Mouse (Mus musculus) brain, embryonic 14.5 days (tissue): ENCODE measurements around the gene Dpyd.

Experiments
- CTCF ChIP-seq: fragments of 200-500 bp; IDR thresholded peaks from 2 replicates; pipeline ENCODE4 v1.5.1; 2012; ENCODE audit warnings: inconsistent platforms, mild to moderate bottlenecking, moderate library complexity, borderline replicate concordance; ENCODE audit not compliant: insufficient read depth, insufficient read length; ENCODE audit errors: extremely low read depth
- POLR2A ChIP-seq: fragments of 200-500 bp; IDR thresholded peaks from 2 replicates; pipeline ENCODE4 v1.6.1; 2012; ENCODE audit warnings: mild to moderate bottlenecking, inconsistent platforms, borderline replicate concordance; ENCODE audit not compliant: poor library complexity, insufficient read depth, insufficient read length, severe bottlenecking; ENCODE audit errors: extremely low read depth

DNA sequence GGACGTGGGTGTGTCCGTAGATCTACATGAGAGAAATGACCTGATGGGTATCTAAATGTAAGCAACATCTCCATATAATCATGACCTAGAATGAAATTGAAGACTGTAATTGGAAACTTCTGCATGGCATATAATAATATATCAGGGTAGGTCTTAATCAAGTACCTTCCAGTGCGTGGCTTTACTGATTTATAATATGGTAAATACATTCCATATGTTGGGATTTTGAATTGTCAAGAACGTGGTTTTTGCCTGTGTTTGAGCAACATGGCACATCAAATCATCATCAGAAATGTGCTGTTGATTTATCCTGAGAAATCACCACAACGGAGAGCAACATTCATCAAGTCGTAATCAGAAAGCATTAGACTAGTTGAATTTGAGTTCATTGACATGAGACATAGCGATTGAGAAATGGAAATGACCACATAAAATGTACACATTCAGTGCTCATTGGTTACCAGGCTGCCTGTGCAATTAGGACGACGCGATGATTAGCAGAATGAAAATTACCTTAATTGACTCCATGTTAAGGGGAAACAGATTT lies 84.2 kb downstream of the Dpyd start:
- no peak for TF ChIP-seq CTCF
- TF ChIP-seq POLR2A: no peak
